Mouse (Mus musculus) frontal cortex, adult (tissue): Measurements from ENCODE around the gene Fhdc1.
A peak's percentile ranks its signal among the peaks of the same experiment; 100 is the strongest.

ENCODE experiments used
- ATAC-seq: cut with Nextera tagmentation; 2 replicates; pipeline ENCODE4 v1.9.2; 2017; ENCODE audit warnings: mild to moderate bottlenecking, moderate library complexity, mixed read lengths; ENCODE audit not compliant: low TSS enrichment

The Fhdc1 gene

DNA sequence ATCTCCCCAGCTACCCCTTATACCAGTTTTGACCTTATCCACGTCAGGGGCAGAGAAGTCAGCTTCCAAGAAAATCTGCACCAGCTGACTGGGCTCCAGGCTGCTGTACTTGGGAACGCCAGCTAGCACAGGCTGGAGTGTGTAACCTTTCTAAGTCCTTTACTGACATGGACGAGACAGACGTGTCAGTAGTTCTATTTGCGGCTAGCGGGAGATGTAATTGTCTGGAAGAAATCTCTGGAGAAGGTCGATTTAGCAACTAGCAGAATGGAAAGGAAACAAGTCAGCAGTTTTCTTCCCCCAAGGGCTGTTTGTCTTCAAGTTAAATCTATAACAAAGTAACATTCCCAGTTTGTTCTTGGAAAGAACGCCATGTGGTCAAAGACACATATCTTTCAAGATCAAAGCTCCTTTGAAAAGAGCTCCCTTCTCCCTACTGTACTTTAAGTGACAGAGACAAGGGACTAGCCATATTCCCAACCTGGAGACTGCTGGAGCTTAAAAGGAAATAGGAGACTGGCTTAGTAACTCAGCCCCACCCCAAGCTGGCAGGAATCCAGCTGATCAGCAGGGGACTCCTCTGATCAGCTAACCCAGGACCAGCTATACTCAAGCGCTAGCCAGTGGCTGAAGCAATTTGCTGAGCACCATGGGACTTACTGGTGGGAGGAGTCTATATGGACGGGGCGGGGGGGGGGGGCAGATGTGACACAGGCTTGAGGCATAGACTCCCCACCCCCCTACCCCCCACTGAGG, 44.8 kb downstream of the Fhdc1 start:
- no peak for ATAC-seq

DNA sequence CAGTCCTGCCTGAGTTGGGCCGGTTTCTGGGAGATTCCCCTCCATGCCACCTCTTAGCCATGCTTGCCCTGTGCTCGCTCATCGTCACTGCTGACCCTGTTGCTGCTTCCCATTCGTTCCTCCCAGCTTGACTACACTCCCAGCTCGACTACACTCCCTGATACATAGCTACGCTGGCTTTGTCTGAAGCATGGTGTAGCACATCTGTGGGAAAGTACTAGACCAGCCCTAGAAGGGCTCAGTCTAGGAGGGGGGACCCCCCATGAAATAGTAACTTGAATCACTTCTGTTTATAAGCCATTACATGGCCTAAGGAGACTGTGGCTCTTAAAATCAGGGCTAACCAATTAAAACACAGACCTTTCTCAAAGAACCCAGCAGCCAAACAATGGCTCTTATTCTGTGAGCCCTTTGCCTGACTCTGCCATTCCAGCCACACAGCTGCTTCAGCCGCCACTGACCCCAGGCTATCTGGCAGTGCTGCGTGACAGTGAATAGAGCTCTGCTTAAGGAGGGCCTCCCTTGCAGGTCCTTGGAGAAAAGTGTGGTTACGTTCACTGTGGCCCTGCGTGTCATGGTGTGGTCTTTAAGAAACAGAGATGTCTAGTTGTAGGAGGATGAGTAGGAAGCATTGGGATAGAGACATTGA, 47.3 kb downstream of the Fhdc1 start:
- no peak for ATAC-seq

DNA sequence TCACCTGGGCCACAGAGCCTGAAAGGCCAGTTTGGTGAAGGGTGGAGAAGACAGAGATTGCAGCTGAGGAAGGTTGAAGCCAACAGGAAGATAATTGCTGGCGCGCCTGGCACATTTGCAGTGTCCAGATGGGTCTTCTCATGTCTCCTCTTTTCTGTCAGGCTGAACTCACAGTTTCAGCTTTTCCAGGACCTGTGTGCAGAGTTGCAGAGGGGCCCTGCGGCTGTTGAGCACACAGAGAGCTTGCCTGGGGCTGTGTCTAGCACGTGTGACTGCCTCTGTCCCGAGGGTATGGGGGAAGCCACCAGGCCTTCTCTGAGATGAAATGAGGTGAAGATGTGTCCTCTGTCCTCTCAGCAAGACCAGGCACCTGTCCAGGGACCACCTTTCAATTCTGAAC, 49.0 kb downstream of the Fhdc1 start:
- no peak for ATAC-seq

DNA sequence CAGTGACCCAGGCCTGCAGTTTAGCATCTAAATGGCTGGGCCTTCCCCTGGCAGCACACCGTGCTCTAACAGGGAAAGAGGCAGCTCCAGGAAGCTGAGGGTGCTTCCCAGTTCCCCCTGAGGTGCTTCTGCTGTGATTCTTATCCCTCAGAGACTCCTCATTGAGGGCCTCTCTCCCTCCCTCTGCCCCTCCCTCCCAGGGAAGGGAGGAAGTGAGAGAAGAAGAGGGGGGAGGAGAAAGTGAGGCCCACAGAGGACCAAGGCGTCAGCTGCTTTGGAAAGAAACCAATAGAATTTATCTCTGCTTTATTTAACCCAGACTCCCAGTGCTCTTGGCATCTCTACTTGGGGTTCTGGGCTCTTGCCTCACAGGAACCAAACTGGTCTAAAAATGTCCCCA, 50.1 kb downstream of the Fhdc1 start:
- peak; percentile 42 for ATAC-seq

DNA sequence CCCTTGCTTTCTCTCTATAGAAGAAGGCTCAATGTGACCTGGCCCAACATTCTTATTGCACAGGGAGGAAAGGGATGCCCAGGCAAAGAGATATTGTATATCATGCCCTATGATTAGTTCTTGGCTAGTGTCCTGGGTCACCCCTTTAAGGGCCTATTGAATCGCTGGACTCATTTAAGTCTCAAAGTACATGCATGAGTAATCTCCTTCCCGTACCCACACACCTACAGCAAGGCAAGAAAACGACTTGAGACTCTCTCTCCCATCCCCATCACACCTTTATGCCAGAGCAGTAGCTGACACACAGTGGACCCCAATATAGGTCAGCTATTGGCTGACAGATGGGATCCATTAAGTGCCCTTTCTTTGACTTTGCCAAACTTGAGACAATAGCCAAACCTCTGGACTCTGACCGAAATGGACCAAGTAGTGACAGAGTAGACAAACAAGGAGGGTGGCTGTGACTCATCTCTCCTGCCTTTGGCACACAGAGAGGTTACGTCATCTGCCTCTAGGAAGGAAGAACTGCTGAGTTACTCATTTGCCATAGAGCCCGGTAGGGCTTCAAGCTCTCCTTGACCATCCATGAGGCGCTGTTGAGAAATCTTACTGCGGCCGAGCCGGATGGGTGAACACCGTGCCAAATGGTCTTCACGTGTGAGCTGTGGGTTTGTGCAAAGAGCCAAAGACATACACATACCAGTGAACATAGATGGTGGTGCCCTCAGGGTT, 51.1 kb downstream of the Fhdc1 start:
- peak; percentile 92 for ATAC-seq

DNA sequence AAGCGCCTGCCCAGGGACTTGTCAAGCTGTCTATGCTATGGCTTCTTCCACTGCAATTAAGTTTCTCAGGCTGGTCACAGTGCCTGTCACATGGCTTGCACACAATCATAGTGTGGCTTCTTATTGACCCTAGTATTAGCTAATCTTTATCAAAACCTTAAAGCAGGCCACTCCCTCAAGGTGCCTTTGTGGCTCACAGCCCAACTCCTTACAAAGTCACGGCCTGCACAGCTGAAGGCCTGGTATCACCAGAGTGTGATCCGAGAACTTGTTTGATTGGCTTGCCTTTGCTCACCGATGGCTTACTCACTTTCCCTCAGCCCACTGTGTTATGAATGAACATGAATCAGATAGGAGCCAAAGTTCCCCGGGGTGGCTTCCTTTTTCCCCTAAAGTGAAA, 52.5 kb downstream of the Fhdc1 start:
- ATAC-seq, result no peak

DNA sequence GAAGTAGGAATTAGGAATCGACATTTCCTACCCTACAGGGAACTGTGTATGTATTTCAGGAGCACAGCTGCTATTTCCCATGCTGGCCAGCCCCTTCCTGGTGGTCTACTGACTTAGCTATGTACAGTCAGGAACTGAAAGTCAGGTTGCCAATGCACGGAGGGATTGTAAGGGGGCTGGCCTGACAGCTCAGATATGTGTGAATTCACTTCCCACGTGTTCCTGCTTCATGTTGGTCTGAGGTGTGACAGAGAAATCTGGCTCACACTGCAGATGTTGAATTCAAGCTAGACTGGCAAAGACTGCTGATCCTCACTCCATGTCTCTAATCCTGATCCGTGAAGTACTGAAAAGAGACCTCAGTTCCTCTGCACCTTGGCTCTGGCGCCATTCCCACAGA, 57.9 kb downstream of the Fhdc1 start:
- ATAC-seq, result peak; percentile 89

DNA sequence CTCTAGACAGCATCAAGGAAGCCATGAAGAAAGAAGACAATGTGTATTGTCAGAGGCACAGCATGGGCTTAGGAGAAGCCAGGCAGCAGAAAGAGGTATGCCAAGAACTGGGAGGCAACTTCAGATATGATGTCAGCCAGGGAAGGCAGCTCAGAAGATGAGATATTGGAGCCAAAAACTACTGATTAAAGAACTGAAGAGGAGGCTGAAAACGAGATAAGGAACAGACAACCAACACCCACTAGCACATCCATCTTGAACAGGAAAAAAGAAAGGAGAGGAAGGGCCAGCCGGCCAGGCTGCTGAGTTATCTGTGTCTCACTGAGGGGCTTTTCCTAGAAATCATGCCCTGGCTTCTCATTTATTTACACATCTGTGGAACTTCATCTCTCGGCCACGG, 66.4 kb downstream of the Fhdc1 start:
- ATAC-seq, result no peak

DNA sequence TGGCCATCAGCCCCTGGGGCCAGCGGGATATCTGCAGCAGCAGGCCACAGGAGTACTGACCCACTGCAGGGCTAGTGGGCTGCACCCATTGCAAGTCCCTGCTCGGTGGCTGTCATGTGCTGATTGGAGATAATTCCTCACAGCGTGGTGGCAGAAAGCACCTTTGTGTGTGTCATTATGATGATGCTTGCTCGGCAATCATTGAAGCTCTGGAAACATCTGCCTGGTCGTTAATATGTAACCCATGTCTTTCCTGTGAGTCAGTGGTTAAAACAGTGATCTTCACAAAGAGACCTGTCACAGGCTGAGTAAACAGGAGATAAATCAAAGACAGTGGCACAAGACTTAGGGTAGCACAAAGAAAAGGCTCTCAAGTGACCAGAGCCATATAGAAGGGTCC, 67.3 kb downstream of the Fhdc1 start:
- no peak for ATAC-seq

DNA sequence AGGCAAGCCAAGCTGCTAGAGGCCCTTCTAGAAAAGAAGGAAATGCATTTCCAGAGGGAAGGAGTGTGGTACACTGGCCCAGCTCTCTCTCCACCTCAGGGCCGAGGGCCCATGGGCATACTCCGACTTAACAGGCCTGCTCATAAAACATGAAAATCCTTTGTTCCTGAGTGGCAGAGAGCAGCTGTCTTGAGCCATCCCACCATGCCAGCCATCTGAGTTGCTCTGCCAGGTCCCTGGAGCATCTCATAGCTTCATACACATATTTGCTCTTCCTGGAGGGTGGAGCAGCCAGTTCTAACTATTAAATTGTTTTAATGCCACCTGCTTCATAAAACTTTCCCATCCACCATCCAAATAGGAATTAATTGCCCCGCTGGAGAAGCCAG, 70.8 kb downstream of the Fhdc1 start:
- ATAC-seq, result no peak

DNA sequence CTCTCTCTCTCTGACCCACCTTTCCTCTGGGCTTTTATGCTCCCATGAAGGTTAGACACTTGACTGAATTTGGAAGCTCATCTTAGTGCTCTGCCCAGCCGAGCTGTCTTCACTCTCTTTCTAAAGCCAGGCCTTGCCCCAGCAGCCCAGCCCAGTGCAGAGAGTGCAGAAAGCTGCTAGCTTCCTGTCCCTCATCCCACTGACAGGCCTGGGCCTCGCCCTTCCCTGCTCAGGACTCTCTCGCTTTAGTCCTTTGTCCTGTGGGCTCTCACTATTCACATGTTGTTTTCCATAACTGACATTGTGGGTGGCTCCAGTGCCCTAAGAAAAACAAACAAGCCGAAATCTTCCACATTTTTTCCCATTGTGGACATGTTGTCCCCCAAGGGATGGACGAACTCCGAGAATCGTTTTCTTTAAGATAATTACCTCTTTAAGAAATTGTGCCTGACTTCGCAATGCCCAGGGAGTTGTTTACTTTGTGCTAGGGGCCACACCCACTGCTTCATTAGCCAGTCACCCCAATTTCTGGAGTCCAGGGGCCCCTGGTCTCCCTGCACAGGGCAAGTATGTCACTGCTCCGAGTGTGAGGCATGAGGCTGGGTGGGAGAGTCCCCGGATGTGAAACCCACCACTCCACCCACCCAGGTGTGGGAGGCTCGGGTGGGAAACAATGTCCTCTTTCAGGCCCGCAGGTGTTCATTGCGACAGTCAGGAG, 71.3 kb downstream of the Fhdc1 start:
- ATAC-seq, result no peak

DNA sequence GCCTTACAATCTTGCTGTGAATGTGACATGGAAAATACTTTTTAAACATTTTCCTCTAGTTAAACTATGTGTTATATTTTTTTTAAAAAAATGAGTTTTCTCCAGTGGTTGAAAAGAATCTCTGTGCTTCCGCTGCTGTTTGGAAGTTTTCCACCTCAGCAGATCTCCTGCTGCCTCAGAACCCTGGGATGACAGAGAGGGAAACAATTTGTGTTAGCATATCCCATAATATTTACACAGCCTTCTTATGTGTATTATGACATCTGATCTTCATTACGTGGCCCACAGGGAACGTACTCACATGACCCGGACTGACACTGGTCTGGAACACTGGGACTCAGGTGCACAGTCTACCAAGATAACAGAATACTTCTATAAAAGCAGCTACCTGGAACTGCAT, 74.7 kb downstream of the Fhdc1 start:
- no peak for ATAC-seq

DNA sequence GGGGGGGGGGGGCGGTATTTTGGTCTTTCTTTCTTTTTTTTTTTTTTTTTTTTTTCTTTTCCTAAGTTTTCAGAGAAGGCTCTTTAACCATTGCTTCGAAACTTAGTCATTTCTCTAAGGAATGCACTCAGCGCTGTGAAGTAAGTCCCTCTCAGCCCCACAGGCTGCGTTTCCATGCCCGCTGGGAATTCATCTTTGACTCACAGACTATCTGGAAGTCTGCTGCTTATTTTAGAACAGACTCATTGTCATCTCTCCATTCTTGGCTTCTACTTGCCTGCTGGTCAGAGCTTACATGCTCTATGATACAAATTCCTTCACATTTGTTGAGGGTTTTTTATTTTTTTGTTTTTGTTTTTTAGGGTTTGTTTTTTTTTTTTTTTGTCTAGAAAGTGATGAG, 76.8 kb downstream of the Fhdc1 start:
- ATAC-seq, result peak; percentile 71

DNA sequence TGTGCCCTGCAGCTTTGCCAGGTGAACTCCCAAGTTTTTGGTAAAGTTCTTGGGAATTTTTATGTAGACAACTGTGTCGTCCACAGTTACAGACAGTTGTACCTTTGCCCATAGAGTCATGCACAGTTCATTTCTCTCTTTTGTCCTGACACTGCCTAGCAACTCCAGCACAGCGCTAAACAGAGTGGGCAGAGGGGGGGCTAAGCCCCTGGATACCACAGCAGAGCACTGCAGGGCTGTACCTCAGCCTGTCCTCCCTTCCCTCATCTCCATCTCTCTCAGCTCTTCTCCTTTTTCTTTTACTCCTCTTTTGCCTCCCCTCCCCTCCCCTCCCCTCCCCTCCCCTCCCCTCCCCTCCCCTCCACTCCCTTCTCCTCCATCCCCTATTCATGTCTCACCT, 77.5 kb downstream of the Fhdc1 start:
- no peak for ATAC-seq

DNA sequence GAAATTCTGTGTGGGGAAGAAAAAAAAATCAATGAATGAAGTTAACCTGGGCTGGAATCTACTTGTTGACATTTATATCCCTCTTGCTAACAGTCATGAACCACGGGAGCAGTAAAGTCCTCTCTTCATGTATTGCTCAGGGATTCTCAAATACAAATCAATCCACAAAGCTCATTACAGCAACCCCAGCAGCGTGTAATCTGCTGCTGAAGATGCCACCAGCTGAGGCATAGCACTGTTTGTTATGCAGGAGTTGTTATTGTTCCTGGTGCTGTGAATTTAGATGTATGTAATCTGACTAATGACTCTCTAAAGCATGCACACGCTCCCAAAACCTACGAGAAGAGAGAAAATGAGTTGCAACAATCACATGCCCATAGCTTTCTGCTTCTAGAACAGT, 82.3 kb downstream of the Fhdc1 start:
- no peak for ATAC-seq

DNA sequence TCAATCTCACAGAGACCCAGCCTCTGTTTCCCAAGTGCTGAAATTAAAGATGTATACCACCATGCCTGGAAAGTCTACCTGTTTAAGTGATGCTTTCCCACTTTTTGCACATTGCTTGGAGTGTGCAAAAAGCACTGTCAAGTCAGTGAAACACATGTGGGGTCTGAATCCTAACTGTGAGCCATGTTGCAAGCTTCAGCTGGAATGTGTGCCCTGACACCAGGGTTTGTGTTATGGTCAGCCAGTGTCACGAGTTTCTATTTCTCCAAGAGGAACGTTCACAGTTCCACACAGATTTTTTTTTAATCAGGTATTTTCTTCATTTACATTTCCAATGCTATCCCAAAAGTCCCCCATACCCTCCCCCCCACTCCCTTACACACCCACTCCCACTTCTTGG, 84.0 kb downstream of the Fhdc1 start:
- no peak for ATAC-seq

DNA sequence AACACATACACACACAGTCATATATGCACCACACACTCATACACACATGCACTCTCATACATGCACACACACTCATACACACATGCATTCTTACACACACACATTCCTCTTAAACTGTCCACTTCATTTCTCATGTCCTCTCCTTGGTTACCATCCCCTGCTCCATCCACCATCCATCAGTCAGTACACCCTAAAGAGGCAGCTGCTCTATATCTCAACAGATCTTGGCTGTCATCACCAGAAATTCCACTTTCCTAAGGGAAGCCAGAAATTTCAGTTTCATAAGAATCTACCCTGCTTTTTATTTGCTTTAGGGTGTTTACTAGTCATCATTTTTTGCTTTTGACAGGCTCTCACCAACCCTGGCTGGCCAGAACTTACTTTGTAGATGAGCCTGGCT, 84.4 kb downstream of the Fhdc1 start:
- ATAC-seq, result no peak

DNA sequence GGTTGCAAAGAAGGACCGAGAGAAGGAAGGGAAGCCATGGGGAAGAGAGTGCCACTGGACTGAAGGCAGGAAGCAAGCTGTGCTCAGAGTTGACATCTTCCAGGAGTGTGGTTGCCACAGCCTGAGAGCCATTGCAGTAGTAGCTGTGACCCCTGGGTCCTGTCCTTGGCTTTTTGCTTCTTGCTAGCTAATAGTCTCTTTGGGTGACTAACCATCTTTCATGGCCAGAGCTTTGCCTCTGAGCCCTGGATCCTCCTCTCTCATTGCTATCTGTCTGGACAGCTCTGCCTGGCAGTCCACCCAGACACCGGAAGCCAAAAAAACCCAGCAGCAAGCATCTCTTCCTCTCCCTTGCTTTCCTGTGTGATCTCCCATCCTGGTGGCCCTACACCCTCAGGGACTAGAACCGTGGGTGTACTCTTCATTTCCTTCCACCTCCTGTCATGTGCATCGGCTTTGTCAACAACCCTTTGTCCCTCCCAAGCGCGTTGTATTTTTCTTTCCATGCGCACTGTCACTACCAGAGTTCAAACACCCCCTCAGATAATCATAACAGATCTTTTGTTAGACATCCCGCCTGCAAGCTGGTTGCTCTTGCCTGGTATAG, 85.3 kb downstream of the Fhdc1 start:
- ATAC-seq, result no peak
